Mouse (Mus musculus): ENCODE measurements around the gene Syne2. TPM values are rescaled to one million over a fixed set of nuclear protein-coding genes. Genes with fewer than 3 reads are reported as not detected.

Syne2 gene
- polyA plus RNA-seq, 1 experiment from 2014 or later, result 61.4 TPM

GRCm38 (mm10) chr12:76092789-76093466 lies 275.0 kb downstream of the Syne2 start:
- ATAC-seq (ENCODE audit: insufficient read depth, low FRiP score, low TSS enrichment), result no peak
- WGBS, result 90% methylated on average over 11 of the region's 11 CpGs
- DNase-seq (ENCODE audit: low spot score), result no peak
- H3K4me1 ChIP-seq (ENCODE audit: control insufficient read depth, insufficient read depth, low read length), result no peaks in the 10 kb centered on the region
- H3K27ac ChIP-seq (ENCODE audit: low read depth, low read length), result no peak overlapping the region
- no peaks in the 10 kb centered on the region; the same call in none of the 2 replicates for H3K36me3 ChIP-seq (ENCODE audit: control insufficient read depth, insufficient read depth, low read length)
- H3K4me2 ChIP-seq (ENCODE audit: low read depth), result no peak overlapping the region
- no peak overlapping the region for H3K9ac ChIP-seq (ENCODE audit: low read length)
- no peaks in the 10 kb centered on the region for H3K27me3 ChIP-seq (ENCODE audit: control insufficient read depth, insufficient read depth, low read length)
- H3K9me3 ChIP-seq (ENCODE audit: control insufficient read depth, low read length), result no peaks in the 10 kb centered on the region
- H3K4me3 ChIP-seq (ENCODE audit: low read depth, low read length), result no peak overlapping the region

- H3K9me3 ChIP-seq (ENCODE audit: control insufficient read depth, low read length), result no peaks in the 10 kb centered on the region
- H3K4me2 ChIP-seq (ENCODE audit: low read depth), result no peak overlapping the region
- H3K27ac ChIP-seq (ENCODE audit: low read depth, low read length), result no peak overlapping the region
- H3K27me3 ChIP-seq (ENCODE audit: control insufficient read depth, insufficient read depth, low read length), result no peaks in the 10 kb centered on the region
- ATAC-seq (ENCODE audit: insufficient read depth, low FRiP score, low TSS enrichment), result no peak
- no peak overlapping the region for H3K4me3 ChIP-seq (ENCODE audit: low read depth, low read length)
- peaks cover 6% of the 10 kb centered on the region for H3K36me3 ChIP-seq (ENCODE audit: control insufficient read depth, insufficient read depth, low read length)
- H3K4me1 ChIP-seq (ENCODE audit: control insufficient read depth, insufficient read depth, low read length), result no peaks in the 10 kb centered on the region
- WGBS, result 90% methylated on average over 15 of the region's 15 CpGs
- no peak overlapping the region for H3K9ac ChIP-seq (ENCODE audit: low read length)
- DNase-seq (ENCODE audit: low spot score), result no peak
Observed at GRCm38 (mm10) chr12:76093613-76094588, 276.0 kb downstream of the Syne2 start.

GRCm38 (mm10) chr12:76095117-76096035 lies 277.4 kb downstream of the Syne2 start:
- 64% methylated on average over 30 of the region's 30 CpGs for WGBS
- H3K4me2 ChIP-seq (ENCODE audit: low read depth), result no peak overlapping the region
- H3K9ac ChIP-seq (ENCODE audit: low read length), result no peak overlapping the region
- H3K4me3 ChIP-seq (ENCODE audit: low read depth, low read length), result no peak overlapping the region
- ATAC-seq (ENCODE audit: insufficient read depth, low FRiP score, low TSS enrichment) (no peak), DNase-seq (ENCODE audit: low spot score) (no peak)
- H3K36me3 ChIP-seq (ENCODE audit: control insufficient read depth, insufficient read depth, low read length), result peaks cover 18% of the 10 kb centered on the region
- H3K4me1 ChIP-seq (ENCODE audit: control insufficient read depth, insufficient read depth, low read length), result no peaks in the 10 kb centered on the region
- no peak overlapping the region for H3K27ac ChIP-seq (ENCODE audit: low read depth, low read length)
- no peaks in the 10 kb centered on the region for H3K27me3 ChIP-seq (ENCODE audit: control insufficient read depth, insufficient read depth, low read length)
- no peaks in the 10 kb centered on the region for H3K9me3 ChIP-seq (ENCODE audit: control insufficient read depth, low read length)

- Histone ChIP-seq H3K4me1 (ENCODE audit: control insufficient read depth, insufficient read depth, low read length) (no peaks in the 10 kb centered on the region), H3K4me3 (ENCODE audit: low read depth, low read length) (no peak overlapping the region), H3K9ac (ENCODE audit: low read length) (no peak overlapping the region), H3K27me3 (ENCODE audit: control insufficient read depth, insufficient read depth, low read length) (no peaks in the 10 kb centered on the region), H3K4me2 (ENCODE audit: low read depth) (no peak overlapping the region), H3K36me3 (ENCODE audit: control insufficient read depth, insufficient read depth, low read length) (peaks cover 38% of the 10 kb centered on the region), H3K9me3 (ENCODE audit: control insufficient read depth, low read length) (no peaks in the 10 kb centered on the region), H3K27ac (ENCODE audit: low read depth, low read length) (no peak overlapping the region)
- ATAC-seq (ENCODE audit: insufficient read depth, low FRiP score, low TSS enrichment), result no peak
- DNase-seq (ENCODE audit: low spot score), result no peak
- WGBS, result 96% methylated on average over 12 of the region's 12 CpGs
Observed at GRCm38 (mm10) chr12:76102621-76103020, 284.7 kb downstream of the Syne2 start.

GRCm38 (mm10) chr12:76104596-76105351 lies 286.8 kb downstream of the Syne2 start:
- no peaks in the 10 kb centered on the region for H3K4me1 ChIP-seq (ENCODE audit: control insufficient read depth, insufficient read depth, low read length)
- ATAC-seq (ENCODE audit: insufficient read depth, low FRiP score, low TSS enrichment) (no peak), DNase-seq (ENCODE audit: low spot score) (no peak)
- 94% methylated on average over 20 of the region's 20 CpGs for WGBS
- no peak overlapping the region for H3K4me3 ChIP-seq (ENCODE audit: low read depth, low read length)
- no peak overlapping the region for H3K9ac ChIP-seq (ENCODE audit: low read length)
- H3K27me3 ChIP-seq (ENCODE audit: control insufficient read depth, insufficient read depth, low read length), result no peaks in the 10 kb centered on the region
- no peak overlapping the region for H3K27ac ChIP-seq (ENCODE audit: low read depth, low read length)
- H3K4me2 ChIP-seq (ENCODE audit: low read depth), result no peak overlapping the region
- no peaks in the 10 kb centered on the region for H3K9me3 ChIP-seq (ENCODE audit: control insufficient read depth, low read length)
- H3K36me3 ChIP-seq (ENCODE audit: control insufficient read depth, insufficient read depth, low read length), result peaks cover 28% of the 10 kb centered on the region

- Histone ChIP-seq H3K9me3 (ENCODE audit: control insufficient read depth, low read length) (no peaks in the 10 kb centered on the region), H3K9ac (ENCODE audit: low read length) (no peak overlapping the region), H3K4me3 (ENCODE audit: low read depth, low read length) (no peak overlapping the region), H3K4me2 (ENCODE audit: low read depth) (no peak overlapping the region), H3K27me3 (ENCODE audit: control insufficient read depth, insufficient read depth, low read length) (no peaks in the 10 kb centered on the region), H3K4me1 (ENCODE audit: control insufficient read depth, insufficient read depth, low read length) (no peaks in the 10 kb centered on the region), H3K27ac (ENCODE audit: low read depth, low read length) (no peak overlapping the region), H3K36me3 (ENCODE audit: control insufficient read depth, insufficient read depth, low read length) (peaks cover 20% of the 10 kb centered on the region)
- DNase-seq (ENCODE audit: low spot score) (no peak), ATAC-seq (ENCODE audit: insufficient read depth, low FRiP score, low TSS enrichment) (no peak)
- 92% methylated on average over 15 of the region's 15 CpGs for WGBS
Observed at GRCm38 (mm10) chr12:76109646-76110405, 291.9 kb downstream of the Syne2 start.

- Histone ChIP-seq H3K27me3 (ENCODE audit: control insufficient read depth, insufficient read depth, low read length) (no peaks in the 10 kb centered on the region), H3K4me1 (ENCODE audit: control insufficient read depth, insufficient read depth, low read length) (no peaks in the 10 kb centered on the region), H3K36me3 (ENCODE audit: control insufficient read depth, insufficient read depth, low read length) (peaks cover 13% of the 10 kb centered on the region), H3K9me3 (ENCODE audit: control insufficient read depth, low read length) (no peaks in the 10 kb centered on the region), H3K27ac (ENCODE audit: low read depth, low read length) (no peak overlapping the region), H3K4me2 (ENCODE audit: low read depth) (no peak overlapping the region), H3K4me3 (ENCODE audit: low read depth, low read length) (no peak overlapping the region), H3K9ac (ENCODE audit: low read length) (no peak overlapping the region)
- no peak for ATAC-seq (ENCODE audit: insufficient read depth, low FRiP score, low TSS enrichment)
- 86% methylated on average over 3 of the region's 3 CpGs for whole genome bisulfite sequencing
- DNase-seq (ENCODE audit: low spot score), result no peak
Observed at GRCm38 (mm10) chr12:76111046-76111445, 293.1 kb downstream of the Syne2 start.

Data from neural tube, embryonic 11.5 days (tissue).